Mouse (Mus musculus): ENCODE measurements around the gene Dnpep.

Gene Dnpep

DNA sequence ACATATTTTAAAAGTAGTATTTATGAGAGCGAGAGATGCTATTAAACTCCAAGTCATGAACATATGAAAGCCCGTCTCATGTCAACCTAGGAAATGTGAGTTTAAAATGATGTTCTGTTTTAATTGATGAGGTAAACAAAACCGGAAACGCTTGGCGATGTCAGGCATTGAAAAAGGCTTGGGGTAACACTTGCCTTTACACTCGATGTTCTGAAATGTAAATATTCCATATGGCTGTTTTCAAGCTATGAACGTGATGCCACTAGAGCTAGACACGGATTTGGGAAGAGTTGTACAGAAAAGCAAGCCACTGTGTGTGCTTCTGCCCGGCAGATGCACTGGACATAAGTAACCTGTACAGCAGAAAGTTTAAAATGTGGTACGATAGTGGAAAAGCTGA is 1.4 kb upstream of the Dnpep start:
- no peak for DNase-seq

DNA sequence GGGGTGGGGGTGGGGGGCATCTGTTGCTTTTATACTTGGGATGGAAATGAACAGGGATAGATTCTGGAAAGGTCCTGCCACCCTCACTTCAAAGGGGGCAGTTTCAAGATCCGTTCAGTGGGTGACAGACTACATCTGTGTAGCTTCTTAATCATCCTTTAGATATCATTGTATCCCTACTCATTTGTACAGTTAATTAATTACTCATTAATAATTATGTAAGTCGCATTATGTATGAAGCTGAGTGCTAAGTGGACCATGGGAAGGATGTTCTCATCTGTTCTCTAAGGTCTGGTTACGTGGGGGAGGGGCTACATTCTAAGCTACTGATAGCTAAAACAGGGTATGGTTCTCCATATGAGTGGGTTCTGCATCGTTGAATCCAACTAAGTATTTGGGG is 946 bp upstream of the Dnpep start:
- no peak for DNase-seq

DNA sequence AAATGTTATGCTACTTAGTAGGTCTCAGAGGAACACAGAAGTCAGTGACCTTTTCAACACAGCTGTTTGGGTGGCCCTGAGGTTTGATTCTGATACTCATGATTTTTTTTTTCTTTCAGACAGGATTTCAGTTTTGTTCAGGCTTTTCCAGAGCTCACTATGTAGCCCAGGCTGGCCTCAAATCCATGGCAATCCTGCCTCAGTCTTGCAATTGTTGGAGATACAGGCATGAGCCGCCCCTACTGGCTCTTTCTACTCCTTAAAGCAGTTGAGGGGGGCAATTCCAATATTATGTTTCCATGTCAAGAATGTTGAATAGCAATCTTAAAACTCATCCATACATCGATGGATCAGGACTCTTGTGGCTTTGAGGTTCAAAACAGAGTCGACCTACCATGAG is 511 bp upstream of the Dnpep start:
- DNase-seq: no peak

DNA sequence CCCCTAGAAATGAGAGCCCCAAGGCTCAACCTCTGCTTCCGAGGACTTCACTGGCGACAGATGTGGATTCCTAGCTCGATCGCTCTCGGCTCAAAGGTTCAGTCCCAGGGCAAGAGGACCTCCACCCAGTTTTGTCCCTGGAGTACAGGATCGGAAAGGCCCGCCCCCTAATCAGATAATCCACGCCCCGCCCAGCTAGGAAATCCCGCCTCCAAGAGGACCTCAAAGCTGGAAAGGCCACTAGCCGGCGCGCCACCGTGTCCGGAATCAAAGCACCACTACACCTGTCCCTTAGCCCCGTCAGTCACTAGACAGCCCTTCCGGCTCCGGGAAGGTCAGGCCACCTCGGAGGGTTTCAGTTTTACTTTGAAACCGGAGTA is 939 bp downstream of the Dnpep start:
- peak; percentile 83 for DNase-seq

DNA sequence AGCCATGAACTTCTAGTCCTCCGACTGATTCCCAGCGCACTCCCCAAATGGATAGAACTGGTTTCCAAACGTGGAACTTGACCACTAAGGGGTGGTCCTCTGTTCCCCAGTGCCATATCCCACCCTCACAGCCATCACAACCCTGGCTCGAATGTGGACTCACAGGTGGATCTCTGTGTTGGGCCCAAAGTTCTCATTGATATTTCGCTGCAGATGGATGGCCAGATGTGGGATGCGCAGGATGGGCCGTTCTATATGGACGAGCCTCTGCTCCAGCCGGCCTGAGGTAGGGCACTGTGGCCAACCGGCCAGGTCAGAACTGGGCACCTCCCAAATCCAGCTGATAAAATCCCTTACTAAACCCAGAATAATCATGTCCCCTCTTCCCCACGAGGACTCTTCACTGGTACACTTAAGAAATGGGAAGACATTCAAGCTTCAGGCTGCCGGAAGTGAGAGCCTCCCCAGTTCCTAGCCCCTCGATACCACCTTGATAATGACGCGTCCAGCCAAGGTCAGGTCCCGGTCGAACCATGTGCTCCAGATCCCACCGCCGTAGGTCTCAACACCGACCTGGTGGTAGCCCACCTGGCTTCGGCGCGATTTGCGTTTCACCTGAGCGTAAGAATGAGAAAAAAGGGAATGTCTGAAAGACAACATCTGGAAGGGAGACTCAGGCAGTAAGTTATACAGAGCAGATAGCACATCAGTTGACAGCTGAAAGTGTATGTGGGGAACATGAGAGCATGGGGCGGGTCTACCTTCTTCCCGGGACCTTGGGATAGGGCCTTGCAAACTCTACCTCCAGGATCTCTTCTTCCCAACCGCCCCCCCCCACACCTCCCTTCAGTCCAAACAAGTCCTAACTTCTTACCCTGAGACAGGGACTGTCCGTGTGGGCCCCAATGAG is 2.1 kb downstream of the Dnpep start:
- peak; percentile 33 for DNase-seq

DNA sequence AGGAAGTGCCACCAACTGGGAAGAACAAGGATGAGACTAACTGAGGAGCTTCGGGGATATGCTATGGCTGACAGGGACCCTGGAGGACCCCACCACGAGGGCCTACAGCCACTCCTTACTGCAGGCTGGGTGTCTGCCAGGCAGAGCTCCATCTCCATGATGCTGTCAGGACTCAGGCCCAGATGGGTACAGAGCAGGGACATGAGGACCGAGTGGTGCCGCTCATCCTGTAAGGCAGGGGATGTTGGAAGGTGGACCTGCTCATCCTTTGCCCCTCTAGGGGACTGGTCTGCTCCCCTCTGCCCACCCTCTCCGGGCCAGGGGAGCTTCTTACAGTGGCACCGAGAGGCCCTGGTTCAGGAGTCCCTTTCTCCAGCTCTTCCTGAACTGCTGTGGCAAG is 2.8 kb downstream of the Dnpep start:
- DNase-seq: no peak

DNA sequence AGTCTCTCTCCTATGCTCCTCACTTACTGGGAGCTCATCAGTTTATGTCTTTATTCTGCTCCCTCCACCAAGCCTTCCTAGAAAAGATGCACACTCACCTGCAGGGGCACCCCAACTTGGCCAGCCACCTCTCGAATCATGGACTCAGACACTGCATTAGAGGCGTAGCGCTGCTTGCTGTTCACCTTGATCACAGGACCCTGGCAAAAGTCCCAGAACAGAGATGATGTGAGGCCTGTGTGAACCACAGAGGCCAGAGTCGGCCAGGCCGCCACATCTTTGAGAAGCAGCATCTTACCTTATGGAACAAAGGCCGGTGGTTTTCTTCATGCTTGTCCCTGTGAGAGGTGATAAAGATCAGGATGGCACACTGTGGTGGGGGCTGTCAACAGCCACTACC is 6.1 kb downstream of the Dnpep start:
- DNase-seq: no peak

DNA sequence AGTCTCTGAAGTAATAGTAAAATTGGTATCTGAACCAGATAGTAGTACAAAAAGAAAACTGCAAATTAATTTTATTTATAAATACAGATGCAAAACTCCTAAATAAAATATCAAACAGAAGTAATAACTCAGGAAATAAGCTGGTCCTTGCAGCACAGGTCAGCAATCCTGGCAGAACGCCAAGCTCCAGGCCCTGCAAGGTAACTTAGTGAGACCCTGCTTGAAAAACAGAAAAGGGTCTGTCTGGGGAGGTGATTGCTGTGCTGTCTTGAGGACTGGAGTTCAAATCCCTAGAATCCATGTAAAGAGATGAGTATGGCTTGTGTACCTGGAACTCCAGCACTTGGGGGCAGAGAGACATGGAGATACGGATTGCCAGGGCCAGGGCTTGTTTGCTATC is 13.1 kb downstream of the Dnpep start:
- DNase-seq: no peak

DNA sequence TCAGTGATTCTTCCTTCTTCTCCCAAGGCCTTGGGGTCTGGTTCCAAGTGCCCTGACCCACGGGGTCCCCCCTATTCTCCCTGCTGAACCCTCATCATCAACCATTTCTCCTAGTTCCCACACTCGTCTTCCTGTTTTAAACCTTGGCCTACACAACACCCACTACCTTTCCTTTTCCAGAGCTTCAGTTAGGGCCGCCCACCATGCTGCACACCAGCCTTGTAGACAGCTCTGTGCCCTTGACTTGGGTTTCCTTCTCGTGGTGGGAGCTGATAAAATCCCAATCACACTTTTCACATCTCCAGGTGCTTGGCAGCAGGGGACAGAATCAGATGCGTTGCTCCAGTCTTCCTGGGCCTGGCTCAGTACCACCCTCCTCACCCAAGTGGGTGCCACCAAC is 23.5 kb downstream of the Dnpep start:
- DNase-seq: no peak

DNA sequence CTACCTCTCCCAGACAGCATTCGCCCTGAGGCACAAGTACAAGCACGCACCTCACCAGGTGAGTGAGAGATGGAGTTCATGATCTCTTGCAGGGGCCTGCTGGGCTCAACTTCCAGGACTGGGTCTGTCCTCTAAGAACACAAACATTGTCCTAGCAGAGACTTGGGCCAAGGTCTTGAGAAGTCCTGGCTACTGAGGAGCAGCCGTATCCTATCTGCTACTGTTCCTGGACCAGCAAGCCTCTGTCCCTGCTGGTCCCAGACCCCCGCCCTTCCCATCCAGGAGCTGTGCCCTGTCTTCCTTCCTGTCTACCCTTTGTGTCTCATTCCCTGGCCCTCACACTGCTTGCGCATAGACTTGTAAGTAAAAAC is 24.5 kb downstream of the Dnpep start:
- no peak for DNase-seq

DNA sequence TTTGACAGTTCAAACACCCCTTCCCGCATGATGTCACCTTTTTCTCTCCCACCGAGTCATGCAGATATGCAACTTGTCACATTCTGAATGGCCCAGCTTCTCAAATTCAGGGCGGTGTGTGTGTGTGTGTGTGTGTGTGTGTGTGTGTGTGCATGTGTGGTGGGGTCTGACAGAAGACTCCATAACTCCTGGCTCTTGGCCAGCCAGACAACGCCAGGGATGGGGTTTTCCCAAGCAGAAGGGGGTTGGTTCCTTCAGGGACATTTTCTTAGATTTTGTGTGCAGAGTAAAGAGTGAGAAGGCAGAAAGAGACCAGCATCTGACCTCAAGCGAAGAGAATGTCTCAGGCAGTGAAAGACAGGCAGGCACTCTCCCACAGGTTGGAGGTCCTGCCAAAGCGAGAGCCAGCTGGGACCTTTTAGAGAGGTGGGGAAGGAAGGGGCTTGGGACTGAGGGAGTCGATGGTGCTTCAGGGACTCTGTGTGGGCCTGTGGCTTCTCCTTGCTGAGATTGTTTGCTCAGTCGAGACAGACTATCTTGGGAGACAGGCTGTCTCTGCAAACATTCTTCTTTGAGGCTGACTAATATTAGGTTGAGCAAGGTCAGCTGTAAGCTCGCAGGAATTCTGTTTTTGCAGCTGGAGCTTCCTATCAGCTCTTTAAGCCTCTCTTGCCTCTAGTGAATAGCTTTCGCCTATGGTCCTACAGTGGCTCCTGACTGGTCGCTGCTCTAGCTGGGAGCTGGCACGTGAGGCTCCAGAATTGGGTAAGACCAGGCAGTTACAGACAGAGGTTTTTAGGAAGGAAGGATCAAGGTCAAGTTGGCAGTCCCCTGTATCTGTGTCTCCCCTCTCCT is 25.1 kb downstream of the Dnpep start:
- no peak for DNase-seq

DNA sequence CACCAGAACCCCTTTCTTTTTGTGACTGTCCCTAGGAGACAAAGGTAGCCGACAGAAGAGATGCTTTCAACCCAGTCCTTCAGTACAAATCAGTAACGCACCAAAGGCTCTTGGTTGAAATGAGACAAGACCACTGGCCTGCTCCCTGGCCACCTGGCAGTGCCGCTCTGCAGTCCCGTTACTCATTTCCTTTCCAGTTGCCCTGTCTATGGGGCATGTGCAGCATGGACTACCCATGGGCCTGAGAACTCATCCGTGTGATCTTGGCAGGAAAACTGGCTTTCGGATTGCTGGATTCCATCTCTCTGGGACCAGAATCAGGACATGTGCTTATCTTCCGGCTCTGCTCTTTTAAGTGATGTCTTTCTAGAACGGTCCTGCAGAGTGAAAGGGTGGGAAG is 26.5 kb downstream of the Dnpep start:
- DNase-seq: no peak

DNA sequence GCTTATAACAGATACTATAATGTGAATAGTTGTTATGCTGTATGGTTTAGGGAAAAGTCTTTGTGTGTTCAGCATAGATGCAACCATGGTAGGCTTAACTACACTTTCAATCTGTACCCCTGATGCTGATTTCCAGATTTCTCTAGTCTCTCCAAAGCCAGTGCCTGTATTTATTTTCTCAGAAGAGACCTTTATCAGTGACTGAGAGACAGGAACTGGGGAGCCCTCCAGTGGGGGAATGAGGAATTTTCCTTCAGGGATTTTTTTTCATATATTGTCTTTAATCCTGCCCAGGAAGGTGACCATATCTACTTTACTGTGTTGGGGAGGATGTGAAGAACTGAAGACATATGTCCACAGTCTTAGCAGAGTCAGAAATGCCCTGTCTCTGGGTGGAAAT is 27.2 kb downstream of the Dnpep start:
- DNase-seq: peak; percentile 25

DNA sequence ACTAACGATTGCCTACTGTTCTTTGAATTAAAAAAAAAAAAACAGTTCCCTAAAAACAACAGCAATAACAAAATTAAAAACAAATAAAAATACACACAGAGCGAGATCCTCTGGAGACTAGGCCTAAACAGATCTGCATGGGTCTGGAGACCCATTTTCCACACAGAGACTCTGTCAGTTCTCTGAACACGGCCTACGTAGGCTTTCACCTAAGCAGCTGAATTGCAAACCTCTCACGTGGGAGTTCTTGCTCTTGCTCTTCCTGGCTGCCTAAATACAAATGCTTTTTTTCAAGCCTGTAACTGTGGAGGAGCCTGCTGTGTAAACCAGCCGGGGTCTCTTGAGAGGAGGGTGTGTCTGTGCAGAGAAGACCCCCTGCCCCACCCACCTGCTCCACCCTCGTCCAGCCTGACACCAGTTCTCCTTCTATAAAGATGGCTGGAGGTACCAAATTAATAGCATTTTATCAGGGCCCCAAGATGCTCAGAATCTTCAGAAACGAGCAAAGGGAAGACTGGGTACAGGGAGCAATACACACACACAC is 27.8 kb downstream of the Dnpep start:
- no peak for DNase-seq

DNA sequence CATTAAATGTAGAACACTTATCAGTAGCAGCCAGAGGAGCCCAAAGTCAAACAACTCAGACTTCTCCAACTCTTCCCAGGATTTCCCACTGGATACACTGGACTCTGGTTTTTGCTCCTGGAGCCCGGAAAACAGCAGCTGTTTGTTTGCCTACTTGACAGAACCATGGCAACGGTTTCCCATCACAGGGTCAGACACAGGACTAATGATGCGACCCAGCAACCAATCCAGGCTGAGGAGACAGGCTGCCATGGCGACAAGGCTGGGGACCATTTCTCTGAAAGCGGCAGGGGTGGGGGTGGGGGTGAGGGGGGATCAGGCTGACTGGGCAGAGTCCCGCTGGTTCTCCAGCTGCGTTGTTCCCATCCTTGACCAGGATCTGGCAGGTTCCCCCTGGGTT is 28.4 kb downstream of the Dnpep start:
- DNase-seq: no peak

DNA sequence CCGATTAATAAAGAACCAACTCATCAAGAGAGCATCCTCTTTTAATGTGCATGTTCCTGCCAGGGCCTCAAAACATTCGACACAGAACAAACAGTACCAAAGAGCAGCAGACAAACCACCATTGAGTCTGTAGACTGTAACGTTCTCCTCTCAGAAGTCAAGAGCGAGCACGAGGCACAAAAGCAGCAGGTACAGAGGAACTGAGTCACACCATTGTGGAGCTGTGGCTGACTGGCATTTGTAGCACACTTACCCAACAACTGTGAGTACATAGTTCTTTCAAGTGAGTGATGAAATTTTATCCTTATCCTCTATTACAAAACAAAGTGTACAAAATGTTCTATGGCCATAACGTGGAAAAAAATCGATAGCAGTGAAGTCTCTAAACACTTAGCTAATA is 32.9 kb downstream of the Dnpep start:
- DNase-seq: no peak

DNA sequence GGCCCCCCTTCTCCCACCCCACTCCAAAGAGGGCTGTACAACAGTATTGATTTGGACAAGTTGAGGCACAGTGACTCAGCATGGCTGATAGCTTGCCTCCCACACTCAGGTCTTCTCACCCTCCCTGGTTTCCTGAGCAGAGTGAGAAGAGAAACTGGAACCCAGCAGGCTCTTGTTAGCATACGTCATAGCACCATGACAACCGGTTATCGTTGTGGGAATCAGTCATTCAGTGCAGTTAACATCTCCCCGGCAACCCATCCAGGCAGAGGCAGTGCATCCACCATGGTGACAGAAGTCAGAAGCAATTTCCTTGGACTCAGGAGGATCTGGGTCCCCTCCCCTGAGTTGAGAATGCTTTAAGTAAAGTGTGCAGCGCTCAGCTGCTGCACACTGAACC is 34.8 kb downstream of the Dnpep start:
- DNase-seq: no peak

DNA sequence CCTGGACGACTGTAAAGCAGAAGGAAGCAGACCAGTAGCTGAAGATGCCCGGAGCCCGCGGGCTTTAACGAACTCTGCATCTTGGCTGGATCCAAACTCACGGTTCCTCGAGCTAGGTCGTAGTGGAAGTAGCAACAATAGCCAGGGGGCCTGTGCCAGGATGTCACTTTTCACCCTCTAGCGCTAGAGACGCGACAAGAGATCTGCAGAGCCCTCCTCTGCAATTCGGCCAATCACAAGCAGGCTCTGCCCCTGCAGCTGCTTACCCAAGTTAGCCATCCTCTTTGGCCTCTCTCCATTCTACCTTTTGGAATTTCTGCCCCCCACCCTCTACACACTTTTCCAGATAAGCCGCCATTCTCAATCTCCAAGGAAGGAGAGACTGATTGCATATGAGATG is 39.6 kb downstream of the Dnpep start, which contains the start of gene Resp18:
Resp18 (minus strand) TSS at position 188 of the 400 bp plus-strand sequence.
- DNase-seq: no peak

DNA sequence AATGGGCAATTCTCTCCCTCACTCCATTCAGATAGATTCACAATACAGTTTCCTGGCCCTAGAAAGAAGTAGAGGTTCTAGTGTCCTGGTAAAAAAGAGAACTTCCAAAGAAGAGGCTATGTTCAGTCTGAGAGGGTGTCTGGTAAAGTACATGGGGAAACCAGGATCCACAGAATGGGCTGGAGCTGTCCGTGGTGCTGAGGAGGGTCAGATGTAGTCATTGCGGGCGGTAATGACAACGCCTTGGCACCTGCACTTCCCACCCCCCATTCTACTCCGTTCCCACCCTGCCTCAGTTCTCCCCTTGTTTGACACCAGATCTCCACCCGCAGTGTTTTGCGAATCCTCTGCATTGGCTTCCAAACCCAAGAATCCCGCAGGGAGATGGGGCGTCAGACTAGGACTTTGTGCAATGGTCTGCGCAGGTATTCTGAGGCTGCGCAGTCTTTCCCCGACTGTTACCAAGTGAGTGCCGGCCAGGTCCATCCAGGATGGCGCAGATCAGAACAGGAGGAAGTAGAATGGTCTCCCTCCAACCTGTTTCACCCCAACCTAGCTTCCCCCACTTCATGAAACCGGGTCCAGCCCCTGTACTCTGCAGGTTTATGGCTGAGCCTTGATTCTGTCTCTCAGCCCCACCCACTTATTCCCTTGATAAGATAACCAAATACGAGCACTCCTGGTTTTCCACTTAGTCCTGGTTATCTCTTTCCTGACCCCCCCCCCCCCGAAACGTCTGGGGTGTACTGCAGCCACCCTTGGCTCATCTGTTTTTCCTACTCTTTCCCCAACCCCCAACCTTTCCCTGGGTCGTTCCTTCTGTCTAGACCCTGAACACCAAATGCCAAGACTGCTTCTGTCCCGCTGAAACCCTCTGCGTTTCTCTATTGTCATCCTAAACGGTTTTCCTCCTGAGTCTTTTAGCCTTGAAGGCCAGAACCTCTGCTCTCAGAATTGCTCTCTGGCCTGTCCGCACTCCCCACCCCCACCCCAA is 40.3 kb downstream of the Dnpep start:
- peak; percentile 78 for DNase-seq

DNA sequence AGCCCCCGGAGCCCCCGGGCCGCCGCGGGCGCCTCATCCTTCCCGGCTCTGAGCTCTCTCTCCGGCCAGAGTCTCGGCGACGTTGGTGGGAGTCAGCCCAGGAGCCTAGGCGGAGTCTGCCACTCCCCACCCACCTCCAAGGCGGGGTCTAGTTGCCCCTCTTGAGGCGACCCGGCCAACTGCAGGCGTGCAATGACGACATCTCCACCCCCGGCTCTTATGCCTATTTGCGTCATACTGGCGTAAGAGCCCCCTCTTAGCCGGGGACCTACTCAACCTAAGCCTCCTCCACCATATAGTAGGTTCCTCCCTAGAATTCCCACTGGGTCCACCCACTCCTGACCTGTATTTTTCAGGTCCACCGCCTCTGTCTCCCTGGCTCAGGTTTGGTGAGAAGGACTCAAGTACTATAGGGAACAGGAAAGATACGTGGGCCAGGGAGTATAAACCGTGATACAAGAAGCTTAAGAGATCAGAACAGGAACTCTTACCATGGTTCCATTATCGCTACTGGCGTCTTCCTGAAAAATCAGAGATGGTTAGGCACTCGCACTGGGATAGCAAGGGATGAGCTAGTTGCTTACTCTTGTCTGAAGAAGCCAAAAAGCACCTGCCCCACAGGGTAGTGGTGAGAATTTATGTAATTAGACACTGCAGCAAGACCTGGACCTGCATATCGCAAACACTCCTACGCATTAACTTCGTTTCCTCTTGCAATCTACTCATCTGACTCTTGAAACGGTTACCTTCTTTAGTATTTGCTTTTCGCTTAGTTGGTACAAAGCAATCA is 53.5 kb downstream of the Dnpep start, which contains the start of gene Ptprn:
Ptprn (minus strand) TSS at position 412 of the 790 bp plus-strand sequence.
- peak; percentile 17 for DNase-seq

Measured in thymus, postnatal 4 days (tissue).